Mouse (Mus musculus): ENCODE measurements around the gene Cltrn. TPM values are rescaled to one million over a fixed set of nuclear protein-coding genes. Genes with fewer than 3 reads are reported as not detected.

Gene Cltrn
- not detected for polyA plus RNA-seq (2017; shearing (Covaris generic))

GRCm38 (mm10) chrX:164088582-164088981 lies at the start of gene Cltrn:
Cltrn (plus strand) TSS chrX:164088830.

DNA sequence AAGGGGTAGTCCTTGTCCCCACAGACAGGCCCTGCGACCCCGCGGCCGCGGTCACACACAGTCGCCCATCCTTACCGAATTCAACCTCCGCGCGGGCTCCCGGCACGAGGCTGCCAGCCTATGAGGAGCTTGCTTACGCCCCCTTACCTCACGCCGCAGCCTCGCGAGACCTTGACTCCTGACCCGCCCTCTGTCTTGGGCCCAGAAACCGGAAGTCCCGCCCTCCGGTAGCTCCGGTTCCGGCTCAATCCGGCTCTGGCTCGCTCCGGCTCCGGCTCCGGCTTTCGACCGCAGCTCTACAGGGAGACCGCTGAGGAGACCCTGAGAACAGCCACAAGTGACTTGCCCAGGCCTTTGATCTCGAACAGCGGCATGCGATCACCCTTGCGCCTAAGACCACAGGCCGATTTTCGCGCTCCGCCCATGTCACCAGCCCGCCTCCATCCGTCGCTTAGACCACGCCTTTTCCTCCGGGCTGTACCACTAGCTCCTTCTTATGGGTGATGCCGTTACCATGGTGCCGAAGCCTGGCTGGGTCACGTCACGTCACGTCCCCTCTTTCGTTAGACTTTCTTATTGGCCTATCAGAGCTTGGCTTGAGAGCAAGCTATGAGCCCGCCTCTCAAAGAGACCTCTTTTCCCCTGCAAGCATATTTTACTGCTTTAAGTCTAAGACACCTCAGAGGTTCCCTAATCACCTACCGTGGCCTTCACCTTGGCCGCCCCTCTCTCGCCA lies 12.4 kb upstream of the Cltrn start, which contains the start of gene Siah1b:
Gene Siah1b, minus strand, starts transcription at position 454 of the 736 bp plus-strand sequence.

DNA sequence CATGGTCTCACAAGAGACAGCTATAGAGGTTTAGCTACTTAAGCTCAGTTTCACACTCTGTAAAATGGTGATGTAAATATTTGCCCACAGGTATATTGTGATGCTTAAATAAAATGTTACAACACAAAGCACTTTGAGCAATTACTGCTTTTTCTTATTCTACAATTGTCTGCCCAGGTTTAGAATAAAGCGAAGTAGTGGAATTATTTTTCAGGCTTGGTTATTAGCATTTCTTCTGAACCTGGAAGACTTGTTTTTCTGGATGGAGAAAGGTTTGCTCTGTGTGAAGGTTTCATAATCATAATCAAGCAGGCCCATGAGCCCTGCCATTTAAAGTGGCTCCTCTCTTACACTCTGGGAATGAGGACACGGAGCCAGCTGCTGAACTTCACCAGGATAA lies 50.4 kb downstream of the Cltrn start, which contains the start of gene Ace2:
Gene Ace2, plus strand, starts transcription at position 301 of the 400 bp plus-strand sequence.

Other genes with a start within 250 kb of the Cltrn start
- 21.4 TPM for gene Ap1s2, start 179.8 kb upstream of the Cltrn start, polyA plus RNA-seq (2017; shearing (Covaris generic))
- 60.2 TPM for gene Zrsr2, start 130.2 kb upstream of the Cltrn start, polyA plus RNA-seq (2017; shearing (Covaris generic))
- gene Car5b, start 60.8 kb upstream of the Cltrn start, polyA plus RNA-seq (2017; shearing (Covaris generic)), result 4.5 TPM
- gene Siah1b, start 12.3 kb upstream of the Cltrn start, polyA plus RNA-seq (2017; shearing (Covaris generic)), result 2.6 TPM
- not detected for gene Ace2, start 50.5 kb downstream of the Cltrn start, polyA plus RNA-seq (2017; shearing (Covaris generic))
- not detected for gene Bmx, start 169.4 kb downstream of the Cltrn start, polyA plus RNA-seq (2017; shearing (Covaris generic))
- gene Pir, start 180.5 kb downstream of the Cltrn start, polyA plus RNA-seq (2017; shearing (Covaris generic)), result 0.24 TPM